Mouse (Mus musculus) kidney, adult 9 months (tissue): Measurements from ENCODE around the gene Mvp.

Experiments used
- DNase-seq: peaks from one replicate; pipeline ENCODE4 v3.0.0; 2022

Gene Mvp

DNA sequence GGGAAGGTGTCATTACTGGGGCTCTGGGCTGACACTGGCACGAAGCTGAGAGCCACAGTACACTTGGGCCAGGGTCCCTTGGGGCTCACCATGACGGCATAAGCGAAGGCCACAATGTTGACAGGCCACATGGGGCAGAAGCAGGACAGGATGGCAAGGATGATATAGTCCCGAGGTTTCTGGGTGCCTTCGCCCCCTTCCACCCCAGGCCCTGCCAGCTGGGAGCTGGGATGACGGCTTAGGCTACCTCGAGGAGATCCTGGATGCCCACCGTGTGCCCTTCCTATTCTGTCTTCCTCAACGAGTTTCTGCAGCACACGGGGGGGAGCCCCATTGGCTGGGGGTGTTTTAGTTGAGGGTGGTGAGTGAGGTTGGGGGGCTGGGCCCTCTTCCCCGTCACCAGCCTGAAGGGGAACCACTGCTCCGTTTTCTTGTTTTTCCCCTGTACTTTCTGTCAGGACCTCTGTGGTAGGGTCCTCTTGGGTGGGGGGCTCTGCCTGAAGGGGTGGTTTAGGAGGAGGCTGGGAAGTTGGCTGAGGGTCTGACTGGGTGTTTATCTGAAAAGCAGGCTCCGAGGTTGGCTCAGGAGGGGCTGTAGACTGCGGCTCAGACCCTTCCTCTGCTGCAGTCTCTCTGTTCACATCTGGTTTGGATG lies 5.0 kb upstream of the Mvp start:
- DNase-seq: no peak

DNA sequence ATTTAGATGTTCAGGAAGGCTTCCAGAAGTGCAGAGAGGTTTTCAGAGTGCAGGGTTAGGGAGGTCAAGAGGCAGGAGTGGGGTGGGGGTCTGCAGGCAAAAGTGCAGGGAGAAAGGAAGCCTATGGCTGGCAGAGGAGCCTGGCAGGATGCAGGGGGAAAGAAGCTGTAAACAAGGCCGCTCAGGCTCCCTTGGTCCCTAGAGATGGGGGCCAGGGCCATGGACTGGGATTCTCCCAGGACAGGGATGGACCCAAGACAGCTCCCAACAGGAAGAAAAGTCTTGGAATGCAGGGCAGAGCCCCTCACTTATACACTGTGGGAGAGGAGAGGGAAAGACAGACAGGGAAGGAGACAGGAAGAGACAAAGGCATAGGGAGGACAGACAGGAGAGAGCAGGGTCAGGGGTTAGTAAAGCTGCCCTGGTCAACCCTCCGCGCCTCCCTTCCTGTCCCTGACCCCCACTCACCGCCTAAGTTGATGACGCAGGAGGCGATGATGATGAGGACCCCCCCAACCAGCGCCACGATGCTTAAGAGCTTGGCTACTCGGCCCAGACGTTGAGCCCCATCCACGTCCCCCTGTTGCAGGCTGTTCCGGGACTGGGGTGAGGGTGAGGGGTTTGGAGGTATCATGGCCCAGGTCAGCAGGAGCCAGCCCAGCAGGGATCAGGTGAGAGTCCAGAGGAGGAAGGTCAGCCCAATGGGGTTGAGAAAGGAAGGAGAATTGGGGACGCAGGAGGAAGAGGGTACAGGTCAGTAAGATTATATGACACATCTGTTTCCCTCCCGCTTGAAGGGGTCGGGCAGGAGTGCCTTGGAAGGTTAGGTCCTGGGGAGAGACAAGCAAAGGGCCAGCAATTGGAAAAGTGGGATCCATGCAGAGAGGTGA lies 4.2 kb upstream of the Mvp start:
- DNase-seq: no peak

DNA sequence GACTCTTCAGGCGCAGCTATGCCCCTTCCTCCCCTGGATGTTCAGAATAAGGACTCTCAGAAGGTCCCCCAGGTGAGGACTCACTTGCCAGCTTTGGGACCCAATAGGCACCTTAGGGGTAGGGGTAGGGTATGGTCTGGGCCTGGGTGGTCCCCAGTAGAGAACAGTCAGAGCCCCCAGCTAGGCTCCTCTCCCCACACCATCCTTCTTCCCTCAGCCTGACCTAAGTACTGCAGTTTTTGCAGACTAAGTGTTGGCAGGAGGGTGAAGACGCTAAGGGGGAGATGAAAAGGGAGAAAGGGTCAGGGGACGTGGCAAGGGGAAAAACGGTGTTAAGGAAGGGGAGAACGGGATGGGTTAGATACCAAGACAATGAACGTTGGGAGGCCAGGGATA lies 3.5 kb upstream of the Mvp start:
- no peak for DNase-seq

DNA sequence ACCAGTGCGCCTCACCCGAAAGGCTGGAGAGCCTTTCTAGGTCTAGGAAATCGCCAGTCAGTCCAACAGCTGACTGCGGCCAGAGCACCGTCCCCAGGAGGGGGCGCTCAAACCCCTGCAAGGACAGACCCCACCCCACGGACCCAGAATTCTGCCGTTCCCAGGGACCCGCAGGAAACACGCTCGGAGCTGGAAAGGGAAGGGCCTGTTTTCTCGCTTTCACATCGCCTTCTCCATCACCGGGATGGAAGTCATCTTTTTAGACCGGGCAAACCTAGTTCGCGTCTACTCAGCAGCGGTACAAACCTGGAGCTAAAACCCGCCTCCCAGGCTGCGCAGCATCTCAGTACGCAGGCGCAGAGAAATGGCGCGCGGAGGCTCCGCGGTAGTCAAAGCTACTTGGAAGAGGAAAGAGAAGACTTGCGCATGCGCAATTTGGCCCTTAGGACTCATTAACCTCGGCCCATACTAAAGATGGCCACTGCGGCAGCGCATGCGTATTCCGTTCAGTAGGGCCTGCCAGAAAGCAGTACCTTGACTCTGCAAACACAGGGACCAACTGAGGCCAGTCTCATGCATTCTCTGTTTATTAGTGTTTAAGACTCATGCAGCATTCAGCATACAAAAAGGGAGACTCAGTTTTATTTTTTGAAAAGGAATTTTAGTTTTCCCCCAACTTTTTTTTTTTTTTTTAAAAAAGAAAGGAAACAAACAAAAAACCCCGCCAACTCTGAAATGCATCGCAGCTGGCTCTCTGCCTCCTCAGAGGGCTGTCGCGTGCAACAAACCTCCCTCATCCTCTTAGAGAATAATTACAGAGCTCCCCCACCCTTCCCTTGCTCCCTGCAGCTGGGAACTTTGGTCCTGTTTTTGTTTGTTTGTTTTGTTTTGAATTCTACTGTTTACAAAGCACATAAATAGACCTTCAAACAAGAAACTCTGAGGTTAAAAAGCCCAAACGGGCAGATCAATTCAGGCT lies 2.8 kb upstream of the Mvp start, which contains the start of gene Pagr1a:
Gene Pagr1a (minus strand): TSS at position 382 of the 979 bp plus-strand sequence.
- DNase-seq: peak; percentile 99

DNA sequence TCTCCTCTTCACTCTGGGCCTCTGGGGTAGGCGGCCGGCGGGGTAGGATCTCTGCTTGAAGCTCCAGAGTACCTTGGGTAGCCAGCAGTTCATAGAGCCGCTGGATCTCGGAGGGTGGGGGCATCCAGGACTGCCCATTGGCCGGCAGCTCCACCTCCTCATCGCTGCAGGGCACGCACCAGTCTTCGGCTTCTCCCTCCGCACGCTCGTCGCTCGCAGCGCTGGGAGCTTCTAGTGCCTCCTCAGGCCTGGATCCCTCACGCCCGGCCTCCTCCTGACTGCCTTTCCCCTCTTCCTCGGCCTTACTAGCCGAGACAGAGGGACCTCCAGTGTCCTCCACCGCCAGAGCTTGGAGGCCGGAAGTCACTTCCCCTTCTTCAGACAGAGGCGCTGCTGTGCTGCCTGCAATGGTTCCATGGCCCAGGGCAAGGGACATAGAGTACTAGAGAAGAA lies 2.1 kb upstream of the Mvp start:
- peak; percentile 77 for DNase-seq

DNA sequence TGATC lies 1.9 kb upstream of the Mvp start, which contains the start of gene Pagr1b:
Gene Pagr1b (minus strand): TSS at position 4 of the 5 bp plus-strand sequence.
- no peak for DNase-seq

DNA sequence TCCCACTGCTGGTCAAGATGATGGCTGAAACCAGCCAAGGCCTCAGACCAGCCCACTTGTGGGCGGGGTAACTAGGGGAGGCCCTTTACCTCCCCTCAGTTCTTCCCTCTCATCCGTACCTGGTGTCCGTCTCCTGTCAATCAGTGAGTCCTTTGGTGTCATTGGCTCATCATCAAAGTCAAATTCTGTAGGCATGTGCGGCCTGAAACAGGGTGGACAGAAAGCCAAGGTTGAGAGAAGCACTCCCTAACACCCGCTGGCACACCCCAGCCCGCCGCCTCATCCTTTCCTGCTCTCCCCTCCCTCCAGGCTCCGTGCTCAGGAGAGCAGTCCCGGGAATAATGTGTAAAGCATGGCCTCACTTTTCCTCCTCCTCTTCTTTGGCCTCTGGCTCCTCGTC lies 1.7 kb upstream of the Mvp start:
- DNase-seq: peak; percentile 84

DNA sequence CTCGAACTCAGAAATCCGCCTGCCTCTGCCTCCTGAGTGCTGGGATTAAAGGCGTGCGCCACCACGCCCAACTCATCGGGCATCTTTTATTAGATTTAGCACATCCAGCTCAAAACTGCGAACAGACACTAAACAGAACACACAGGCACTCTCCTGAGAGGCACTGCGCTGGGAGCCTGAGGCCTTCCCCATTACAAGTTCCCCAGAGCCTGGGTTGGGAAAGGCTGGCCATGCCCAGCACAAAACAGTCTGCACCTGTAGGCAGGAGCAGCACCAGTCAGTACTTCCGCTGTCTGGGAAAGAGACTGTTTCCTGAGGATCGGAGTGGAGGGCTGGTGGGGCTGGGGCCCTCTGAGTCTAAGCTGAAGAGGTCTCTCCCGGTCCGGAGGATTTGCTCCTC lies 572 bp upstream of the Mvp start:
- no peak for DNase-seq

DNA sequence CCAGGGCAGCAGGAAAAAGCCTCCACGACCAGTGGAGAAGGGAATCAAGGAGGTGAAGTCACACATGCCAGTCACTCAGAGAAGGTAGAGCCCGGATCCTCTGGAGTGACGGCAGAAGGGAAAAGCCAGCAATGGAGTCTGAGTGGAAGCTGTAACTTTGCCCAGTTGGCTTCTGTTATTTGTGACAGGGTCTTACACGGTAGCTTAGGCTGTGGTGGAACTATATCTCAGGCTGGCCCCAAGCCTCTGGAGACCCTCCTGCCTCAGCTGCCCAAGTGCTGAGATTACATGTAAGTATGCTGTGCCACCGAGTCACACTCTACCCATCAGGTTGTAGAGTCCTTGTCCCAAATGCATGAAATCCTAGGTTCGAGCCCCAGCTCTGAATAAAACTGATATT lies 1.0 kb downstream of the Mvp start:
- no peak for DNase-seq

DNA sequence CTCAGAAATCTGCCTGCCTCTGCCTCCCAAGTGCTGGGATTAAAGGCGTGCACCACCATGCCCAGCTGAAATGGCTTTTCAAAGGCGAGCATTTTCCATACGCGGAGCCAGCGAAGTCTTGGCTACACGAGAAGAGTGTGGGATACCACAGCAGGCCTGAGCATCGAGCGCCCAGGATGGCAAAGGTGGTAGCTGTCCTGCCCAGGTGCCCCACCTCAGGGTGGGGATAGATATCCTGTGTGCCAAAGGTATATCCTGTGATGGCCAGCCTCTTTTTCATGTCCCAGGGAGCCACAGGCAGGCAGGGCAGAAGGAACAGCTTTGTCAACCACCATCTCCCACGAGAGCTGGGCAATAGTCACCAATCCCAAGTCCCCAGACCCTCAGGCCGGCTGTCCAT lies 1.6 kb downstream of the Mvp start:
- no peak for DNase-seq

DNA sequence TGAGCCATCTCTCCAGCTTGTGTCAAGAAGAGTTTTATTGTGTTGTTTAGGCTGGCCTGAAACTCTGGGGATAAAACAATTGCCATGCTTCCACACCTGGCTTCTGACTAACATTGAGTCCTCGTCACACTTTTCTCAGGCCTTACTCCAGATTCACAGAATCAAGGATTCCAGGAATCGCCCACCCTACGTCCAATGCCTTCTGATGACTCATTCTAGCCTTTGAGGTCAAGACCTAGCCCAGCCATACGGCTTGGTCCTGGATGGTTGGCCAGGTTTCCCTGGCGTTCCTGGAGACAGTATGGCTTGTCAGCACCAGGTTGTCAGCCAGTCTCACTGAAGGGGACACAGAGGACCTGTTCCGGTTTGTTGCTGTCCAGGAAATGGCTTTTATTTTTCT lies 2.0 kb downstream of the Mvp start:
- no peak for DNase-seq

DNA sequence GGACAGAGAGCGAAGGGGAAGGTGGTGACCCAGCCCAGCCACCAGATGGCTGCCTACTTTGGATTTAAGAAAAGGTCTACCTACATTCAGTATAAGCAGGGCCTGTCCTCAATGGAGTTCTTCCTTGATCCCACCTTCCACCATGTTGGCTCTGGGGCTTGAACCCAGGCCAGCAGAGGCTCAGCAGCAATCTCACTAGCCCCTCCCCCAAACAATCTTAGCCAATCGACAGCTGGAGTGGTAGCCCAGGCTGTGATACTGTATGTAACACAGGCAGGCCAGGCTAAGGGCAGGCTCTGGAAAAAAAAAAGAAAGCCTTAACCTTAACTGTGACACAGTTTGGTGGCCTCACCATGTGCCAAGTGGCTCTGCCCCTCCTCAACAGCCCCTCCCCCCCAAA lies 2.7 kb downstream of the Mvp start:
- no peak for DNase-seq

DNA sequence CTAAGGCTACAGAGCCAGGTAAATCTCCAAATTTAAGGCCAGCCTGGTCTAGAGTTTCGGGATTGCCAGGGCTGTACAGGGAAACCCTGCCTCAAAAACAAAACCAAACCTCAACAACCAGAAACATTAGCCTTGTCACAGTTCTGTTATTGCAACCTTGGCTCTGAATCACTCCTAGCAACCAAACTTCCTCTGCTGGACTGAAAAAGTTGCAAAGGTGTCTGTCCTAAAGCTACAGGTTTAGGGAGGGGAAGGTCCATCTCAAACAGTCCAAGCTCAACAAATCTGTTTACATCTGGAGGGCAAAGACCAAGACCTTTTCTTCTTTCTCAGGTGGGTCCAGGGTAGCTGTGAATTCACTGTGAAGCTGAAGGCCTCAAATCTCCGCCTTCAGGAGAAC lies 3.4 kb downstream of the Mvp start:
- DNase-seq: no peak

DNA sequence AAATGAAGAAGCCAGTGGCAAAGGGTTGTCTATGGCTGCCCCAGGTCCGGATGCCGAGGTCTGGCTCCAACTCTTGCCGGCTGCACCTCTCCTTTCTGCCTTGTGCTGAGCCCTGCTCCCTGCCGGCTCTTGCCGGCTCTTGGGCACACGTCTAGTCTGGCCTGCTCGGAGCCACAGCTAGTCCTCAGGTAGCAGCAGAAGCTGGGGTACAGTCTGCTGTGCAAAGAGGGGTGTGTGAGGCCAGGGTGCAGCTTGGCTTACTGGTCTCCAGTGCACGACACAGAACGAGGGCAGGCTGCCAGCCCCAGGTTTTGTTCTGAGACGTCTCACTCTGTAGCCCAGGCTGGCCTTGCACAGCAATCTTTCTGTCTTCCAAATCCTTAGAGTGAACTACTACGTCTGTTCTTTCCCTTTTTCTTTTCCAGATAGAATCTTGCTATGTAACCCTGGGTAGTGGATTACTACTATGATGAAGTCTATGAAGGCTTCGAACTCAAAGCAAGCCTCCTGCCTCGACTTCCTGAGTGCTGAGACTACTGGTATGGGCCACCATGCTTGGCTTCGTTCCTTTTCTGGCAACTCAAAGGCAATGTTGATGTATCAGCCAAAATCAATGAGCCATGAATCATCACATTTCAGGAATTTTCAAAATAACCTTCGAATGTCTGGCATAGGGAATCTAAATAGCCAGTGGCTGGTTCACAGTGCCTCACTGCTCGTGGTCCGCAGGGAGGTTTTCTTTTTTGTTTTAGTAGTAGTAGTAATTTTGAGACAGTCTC lies 4.9 kb downstream of the Mvp start:
- DNase-seq: no peak

DNA sequence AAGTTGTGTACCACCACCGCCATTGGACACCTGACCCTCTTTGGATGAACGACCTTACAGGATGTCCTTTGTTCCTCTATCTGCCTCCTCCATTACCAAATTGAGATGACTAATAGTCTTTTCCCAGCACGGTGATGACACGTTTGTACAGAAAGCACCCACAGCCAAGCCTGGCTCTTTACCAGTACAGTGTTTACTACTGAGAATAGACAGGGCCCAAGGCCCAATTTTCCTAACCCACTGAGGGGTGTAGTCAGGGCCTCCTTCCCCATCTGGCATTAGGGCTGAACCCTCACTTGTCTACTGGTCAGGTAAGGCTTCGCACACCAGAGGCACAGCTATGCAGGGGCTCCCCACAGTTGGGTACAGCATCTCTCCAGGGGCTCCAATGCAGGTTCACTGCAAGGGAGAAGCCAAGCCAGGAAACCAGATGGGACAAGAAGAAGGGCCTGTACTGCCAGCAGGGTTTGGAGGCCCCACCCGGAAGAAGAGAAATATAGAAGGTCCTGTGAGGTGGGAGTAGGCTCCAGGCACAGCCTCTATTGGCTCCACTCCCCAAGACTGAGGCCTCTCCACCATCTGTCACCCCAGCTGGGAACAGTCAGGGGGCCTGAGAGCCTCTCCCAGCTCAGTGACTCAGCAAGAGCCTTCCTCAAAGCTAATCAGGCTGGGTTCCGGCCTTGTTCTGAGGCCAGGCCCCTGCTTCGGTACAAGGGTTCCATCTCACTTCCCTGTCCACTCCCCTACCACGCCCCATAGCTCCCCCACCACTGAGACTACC lies 6.0 kb downstream of the Mvp start:
- peak; percentile 60 for DNase-seq

DNA sequence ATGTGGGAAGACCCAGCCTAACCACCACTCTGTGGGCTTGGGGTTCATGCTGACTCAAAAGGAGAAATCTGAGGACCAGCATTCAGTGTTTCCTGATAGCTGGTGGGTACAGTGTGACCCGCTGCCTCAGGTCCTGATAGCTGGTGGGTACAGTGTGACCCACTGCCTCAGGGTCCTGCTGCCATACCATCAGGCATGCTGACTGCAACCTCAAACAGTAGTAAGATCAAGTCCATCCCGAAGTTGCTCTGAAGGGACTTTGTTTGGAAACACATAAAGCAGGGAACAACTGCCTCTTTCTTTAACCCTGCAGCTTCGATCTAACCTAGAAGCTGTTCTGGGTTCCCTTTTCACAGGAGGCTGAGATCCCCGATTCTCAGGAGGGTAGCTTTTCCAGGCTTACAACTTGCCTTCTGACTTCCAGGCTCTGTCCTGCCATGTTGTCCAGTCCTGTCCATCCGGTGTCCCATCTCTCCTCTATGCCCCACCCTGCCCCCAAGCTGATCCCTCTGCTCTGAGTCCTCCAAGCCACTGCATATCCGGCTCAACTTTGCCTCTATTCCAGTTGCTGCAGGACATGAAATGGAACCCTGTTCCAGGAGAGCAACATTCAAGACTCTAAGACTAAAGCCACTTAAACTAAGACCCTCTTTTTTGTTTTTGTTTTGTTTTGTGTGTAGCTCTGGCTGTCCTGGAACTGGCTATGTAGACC lies 7.0 kb downstream of the Mvp start:
- DNase-seq: no peak

DNA sequence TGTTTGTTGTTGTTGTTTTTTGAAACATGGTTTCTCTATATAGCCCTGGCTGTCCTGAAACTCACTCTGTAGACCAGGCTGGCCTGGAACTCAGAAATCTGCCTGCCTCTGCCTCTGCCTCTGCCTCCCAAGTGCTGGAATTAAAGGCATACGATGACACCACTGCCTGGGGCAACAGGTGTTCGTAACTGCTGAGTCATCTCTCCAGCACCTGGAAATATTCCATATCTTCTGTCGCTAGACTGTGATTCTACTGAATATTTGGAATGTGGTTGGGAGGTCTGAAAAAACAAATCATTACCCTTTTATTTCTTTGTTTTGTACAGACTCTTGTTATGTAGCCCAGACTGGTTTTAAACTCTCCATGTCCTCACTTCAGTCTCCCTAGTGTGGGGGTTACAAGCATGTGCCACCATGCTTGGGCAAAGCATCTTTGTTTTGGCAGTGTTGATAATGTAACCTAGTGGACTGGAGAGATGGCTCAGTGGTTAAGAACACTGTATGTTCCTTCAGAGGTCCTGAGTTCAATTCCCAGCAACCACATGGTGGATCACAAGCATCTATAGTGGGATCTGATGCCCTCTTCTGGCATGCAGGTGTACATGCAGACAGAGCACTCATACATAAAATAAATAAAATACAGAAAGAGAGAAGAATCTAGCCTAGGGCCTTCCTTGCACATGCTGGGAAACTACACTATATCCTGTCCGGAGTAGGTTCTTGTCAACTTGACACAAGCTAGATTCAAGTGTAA lies 10.1 kb downstream of the Mvp start:
- DNase-seq: no peak

DNA sequence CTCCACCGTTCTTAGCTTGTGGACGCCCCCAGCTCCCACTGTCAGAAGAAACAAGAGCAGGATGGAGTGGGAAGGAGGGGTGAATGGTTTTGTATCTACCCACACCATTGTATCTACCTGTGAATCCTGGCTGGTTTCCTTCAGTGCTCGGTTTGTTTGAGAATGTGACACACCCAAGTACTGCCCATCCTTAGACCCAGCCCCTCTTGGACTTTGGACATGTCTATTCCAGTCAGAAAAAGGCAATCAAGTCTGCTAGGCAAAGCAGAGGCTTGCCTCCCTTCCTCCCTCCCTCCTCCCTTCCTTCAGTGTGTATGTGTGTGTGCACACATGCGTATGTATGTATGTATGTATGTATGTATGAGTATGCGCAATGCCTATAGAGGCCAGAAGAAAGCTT lies 10.8 kb downstream of the Mvp start:
- DNase-seq: no peak

DNA sequence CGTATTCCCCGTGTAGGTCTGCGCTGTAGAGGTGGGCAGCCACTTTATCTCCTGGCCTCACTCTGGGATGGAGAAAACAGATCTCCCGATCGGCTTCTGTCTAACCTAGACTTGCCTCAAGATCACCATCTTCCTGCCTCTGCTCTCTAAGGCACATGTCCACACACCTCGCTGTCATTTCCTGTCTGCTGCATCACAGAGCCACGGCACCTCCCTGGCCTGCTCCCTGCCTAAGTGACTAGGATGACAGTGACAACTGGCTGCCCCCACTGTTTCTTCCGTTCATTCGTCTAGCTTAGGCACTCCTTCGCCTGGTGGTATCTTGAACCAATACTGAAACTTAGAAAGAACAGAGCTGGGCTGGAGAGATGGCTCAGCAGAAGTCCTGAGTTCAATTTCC lies 14.9 kb downstream of the Mvp start:
- DNase-seq: no peak

DNA sequence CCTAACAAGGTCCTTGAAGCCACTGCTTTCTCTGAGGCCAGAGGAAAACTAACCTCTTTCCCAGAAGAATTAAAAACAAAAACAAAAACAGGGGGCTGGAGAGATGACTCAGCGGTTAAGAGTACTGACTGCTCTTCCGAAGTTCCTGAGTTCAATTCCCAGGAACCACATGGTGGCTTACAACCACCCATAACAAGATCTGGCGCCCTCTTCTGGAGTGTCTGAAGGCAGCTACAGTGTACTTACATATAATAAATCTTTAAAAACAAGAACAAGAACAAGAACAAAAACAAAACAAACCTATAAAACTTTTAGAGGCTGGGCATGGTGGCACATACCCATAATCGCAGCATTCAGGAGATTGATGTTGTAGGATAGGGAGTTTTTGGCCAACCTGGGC lies 18.0 kb downstream of the Mvp start:
- DNase-seq: no peak

DNA sequence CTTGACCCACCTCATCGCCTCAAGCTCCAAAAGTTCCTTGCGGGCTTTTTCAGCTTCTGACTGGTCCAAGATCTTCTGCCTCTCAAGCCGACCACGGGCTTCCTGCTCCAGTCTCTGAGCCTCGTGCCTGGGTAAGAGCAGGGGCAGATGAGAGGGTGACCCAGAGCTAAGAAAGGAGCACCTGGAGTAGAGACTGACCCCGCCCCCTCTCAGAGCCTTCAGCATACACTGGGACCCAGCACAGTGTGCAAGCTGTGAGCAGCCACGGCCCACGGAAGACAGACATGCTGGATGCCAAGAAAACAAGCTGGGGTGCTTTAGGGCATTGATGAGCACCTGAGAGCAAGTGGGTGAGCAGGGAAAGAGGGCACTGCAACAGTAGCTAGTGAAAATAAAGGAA lies 25.6 kb downstream of the Mvp start:
- DNase-seq: no peak
